Mouse (Mus musculus): ENCODE results near the gene Zfp280d. TPM values are rescaled to one million over a fixed set of nuclear protein-coding genes. Genes with fewer than 3 reads are reported as not detected.
"Not testable (repeated sequence)": the region's sequence is repeated elsewhere in the genome, so short reads cannot be mapped to it uniquely, and the experiment has no call there.

Zfp280d gene
- polyA plus RNA-seq, 1 experiment from 2014 or later: 62.3 TPM

DNA sequence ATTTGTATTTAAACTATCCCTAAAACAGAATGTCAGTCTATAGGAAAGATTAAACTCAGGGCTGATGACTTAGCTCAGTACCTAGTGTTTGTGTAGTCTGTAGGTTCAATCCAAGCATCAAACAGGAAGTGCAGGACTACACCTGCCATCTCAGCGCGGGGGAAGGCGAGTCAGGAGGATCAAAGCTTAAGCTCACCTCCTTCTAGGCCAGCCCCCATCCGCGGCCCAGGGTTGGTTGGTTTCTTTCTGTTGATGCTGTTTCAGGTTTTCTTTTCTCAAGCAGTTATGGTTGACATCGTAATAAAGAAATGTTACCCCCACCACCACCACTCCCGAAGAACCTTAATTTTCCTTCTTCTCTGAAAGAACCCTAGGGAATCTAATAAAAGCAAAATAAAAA is 111.1 kb downstream of the Zfp280d start:
- Histone ChIP-seq H3K9me3 (no peaks in the 10 kb centered on the region), H3K4me3 (replicated peaks) (no peak overlapping the region), H3K4me1 (no peaks in the 10 kb centered on the region), H3K36me3 (replicated peaks) (no peaks in the 10 kb centered on the region), H3K4me2 (no peak overlapping the region), H3K27me3 (no peaks in the 10 kb centered on the region), H3K9ac (no peak overlapping the region), H3K27ac (no peak overlapping the region)
- 83% methylated on average over 7 of the region's 7 CpGs for WGBS
- no peak for ATAC-seq (ENCODE audit: low FRiP score)

DNA sequence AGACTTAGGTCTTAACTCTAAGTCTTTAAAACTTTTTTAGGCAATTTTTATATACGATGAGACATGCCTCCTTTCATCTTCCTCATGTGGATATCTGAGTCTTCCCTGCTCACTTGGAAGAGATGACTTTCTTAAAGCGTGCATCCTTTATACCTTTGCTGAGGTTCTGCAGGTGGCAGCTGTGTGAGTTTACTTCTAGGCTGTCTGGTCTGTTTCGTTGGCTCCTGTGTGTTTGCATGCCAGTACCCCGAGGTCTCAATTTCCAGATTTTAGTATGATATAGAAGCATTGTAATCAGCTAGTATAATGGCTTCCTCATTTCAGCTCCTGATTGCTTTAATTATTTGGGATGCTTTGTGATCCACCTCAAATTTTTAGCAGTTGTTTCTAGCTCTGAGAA is 114.3 kb downstream of the Zfp280d start:
- H3K9me3 ChIP-seq: no peaks in the 10 kb centered on the region
- no peak overlapping the region for H3K4me3 ChIP-seq (replicated peaks)
- ATAC-seq (ENCODE audit: low FRiP score): no peak
- 94% methylated on average over 4 of the region's 4 CpGs for WGBS
- peaks cover 7% of the 10 kb centered on the region for H3K4me1 ChIP-seq
- H3K27ac ChIP-seq: no peak overlapping the region
- no peaks in the 10 kb centered on the region for H3K36me3 ChIP-seq (replicated peaks)
- no peak overlapping the region for H3K9ac ChIP-seq
- no peak overlapping the region for H3K4me2 ChIP-seq
- H3K27me3 ChIP-seq: no peaks in the 10 kb centered on the region

- 75% methylated on average over 14 of the region's 14 CpGs for WGBS
- peaks cover 11% of the 10 kb centered on the region for H3K4me1 ChIP-seq
- H3K36me3 ChIP-seq (replicated peaks): no peaks in the 10 kb centered on the region
- H3K27ac ChIP-seq: no peak overlapping the region
- ATAC-seq (ENCODE audit: low FRiP score): no peak
- H3K4me2 ChIP-seq: no peak overlapping the region
- H3K9ac ChIP-seq: no peak overlapping the region
- H3K9me3 ChIP-seq: no peaks in the 10 kb centered on the region
- H3K27me3 ChIP-seq: no peaks in the 10 kb centered on the region
- H3K4me3 ChIP-seq (replicated peaks): no peak overlapping the region
Observed at GRCm38 (mm10) chr9:72389431-72390002, 114.9 kb downstream of the Zfp280d start.

DNA sequence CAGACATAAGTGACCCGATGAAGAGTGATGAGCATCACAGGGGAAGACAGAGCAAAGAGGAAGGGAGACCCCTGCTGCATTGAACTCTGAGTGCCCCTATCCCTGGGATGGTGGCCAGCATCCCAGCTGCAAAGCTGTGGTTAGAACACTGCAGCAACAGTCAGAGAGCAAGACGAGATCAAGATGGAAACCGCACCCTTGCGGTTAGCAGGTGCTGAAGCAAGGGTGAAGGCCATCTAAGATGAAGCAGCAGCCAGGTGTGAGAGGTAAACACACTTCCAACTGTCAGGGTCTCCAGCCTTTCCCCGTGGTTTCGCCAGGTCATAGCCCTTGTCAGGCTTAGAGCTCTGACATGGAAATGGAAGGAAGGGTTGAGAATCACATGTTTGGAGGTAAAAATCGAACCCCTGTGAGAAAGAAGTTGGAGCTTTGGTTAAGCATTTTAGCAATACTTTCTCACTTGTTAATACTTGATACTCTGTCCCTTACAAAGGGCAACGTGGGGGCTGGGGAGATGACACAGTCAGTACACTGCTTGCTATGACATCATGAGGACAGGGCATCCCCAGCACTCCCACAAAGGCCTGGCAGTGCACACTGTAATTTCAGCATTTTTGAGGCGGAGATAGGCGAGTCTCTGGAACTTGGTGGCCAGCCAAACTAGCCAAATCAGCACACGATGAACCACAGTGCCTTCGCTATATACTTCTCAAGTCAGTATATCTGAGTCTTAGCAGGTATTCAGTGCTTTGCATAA is 115.8 kb downstream of the Zfp280d start:
- H3K4me2 ChIP-seq: no peak overlapping the region
- no peaks in the 10 kb centered on the region for H3K36me3 ChIP-seq (replicated peaks)
- H3K27ac ChIP-seq: no peak overlapping the region
- no peak for ATAC-seq (ENCODE audit: low FRiP score)
- 86% methylated on average over 12 of the region's 12 CpGs for WGBS
- H3K9me3 ChIP-seq: no peaks in the 10 kb centered on the region
- no peaks in the 10 kb centered on the region for H3K27me3 ChIP-seq
- H3K4me3 ChIP-seq (replicated peaks): no peak overlapping the region
- peaks cover 11% of the 10 kb centered on the region for H3K4me1 ChIP-seq
- H3K9ac ChIP-seq: no peak overlapping the region

DNA sequence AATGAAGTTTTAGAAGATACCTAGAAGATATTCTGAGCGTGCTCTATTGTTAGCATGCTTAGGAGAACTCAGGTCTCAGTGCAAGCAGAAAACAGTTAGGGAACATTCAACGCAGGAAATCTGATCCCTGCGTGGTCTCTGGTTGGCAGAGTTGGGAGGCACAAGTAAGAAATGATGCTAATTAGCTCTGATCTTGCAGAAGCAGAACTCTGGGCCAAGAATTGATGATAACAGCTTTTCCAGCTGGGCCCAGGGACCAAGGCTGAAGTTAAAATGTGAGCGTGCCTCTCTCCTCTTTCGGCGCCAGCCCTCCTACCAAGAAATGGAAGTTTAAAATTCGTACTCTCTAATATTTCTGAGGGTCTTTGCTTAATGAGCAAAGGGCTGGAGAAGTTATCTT is 118.0 kb downstream of the Zfp280d start:
- Histone ChIP-seq H3K27me3 (no peaks in the 10 kb centered on the region), H3K36me3 (replicated peaks) (no peaks in the 10 kb centered on the region), H3K4me3 (replicated peaks) (no peak overlapping the region), H3K4me2 (no peak overlapping the region), H3K9me3 (no peaks in the 10 kb centered on the region), H3K27ac (no peak overlapping the region), H3K9ac (no peak overlapping the region), H3K4me1 (peaks cover 11% of the 10 kb centered on the region)
- 76% methylated on average over 7 of the region's 7 CpGs for WGBS
- ATAC-seq (ENCODE audit: low FRiP score): no peak

- Histone ChIP-seq H3K4me3 (replicated peaks) (no peak overlapping the region), H3K27me3 (no peaks in the 10 kb centered on the region), H3K9me3 (no peaks in the 10 kb centered on the region), H3K4me2 (no peak overlapping the region), H3K27ac (no peak overlapping the region), H3K36me3 (replicated peaks) (no peaks in the 10 kb centered on the region), H3K4me1 (peaks cover 11% of the 10 kb centered on the region), H3K9ac (no peak overlapping the region)
- WGBS: 74% methylated on average over 15 of the region's 15 CpGs
- ATAC-seq (ENCODE audit: low FRiP score): no peak
Observed at GRCm38 (mm10) chr9:72393238-72393637, 118.6 kb downstream of the Zfp280d start.

GRCm38 (mm10) chr9:72393869-72394341 is 119.2 kb downstream of the Zfp280d start:
- Histone ChIP-seq H3K36me3 (replicated peaks) (no peaks in the 10 kb centered on the region), H3K4me3 (replicated peaks) (no peak overlapping the region), H3K4me2 (no peak overlapping the region), H3K27ac (no peak overlapping the region), H3K27me3 (no peaks in the 10 kb centered on the region), H3K9ac (no peak overlapping the region), H3K9me3 (no peaks in the 10 kb centered on the region), H3K4me1 (peaks cover 11% of the 10 kb centered on the region)
- 66% methylated on average over 8 of the region's 8 CpGs for WGBS
- ATAC-seq (ENCODE audit: low FRiP score): no peak

- no peak overlapping the region for H3K9ac ChIP-seq
- no peaks in the 10 kb centered on the region; the same call in 1 of the 2 replicates for H3K4me1 ChIP-seq
Observed at GRCm38 (mm10) chr9:72400121-72400520, 125.5 kb downstream of the Zfp280d start.

GRCm38 (mm10) chr9:72401769-72402168 is 127.1 kb downstream of the Zfp280d start:
- H3K27ac ChIP-seq; H3K4me1 ChIP-seq; H3K4me2 ChIP-seq; H3K9ac ChIP-seq; H3K9me3 ChIP-seq; H3K4me3 ChIP-seq (replicated peaks); H3K36me3 ChIP-seq (replicated peaks); H3K27me3 ChIP-seq; ATAC-seq (ENCODE audit: low FRiP score): not testable (repeated sequence)
- 77% methylated on average over 4 of the region's 4 CpGs for WGBS

More at GRCm38 (mm10) chr9:72400121-72400520, 125.5 kb downstream of the Zfp280d start:
- ATAC-seq (ENCODE audit: low FRiP score): no peak
- Histone ChIP-seq H3K4me3 (replicated peaks) (no peak overlapping the region), H3K4me2 (no peak overlapping the region), H3K36me3 (replicated peaks) (no peaks in the 10 kb centered on the region), H3K9me3 (no peaks in the 10 kb centered on the region), H3K27ac (no peak overlapping the region), H3K27me3 (0 out of 2 replicates have a peak, but pooled peaks cover 3% of the 10 kb centered on the region)
- WGBS: 25% methylated on average over 4 of the region's 4 CpGs

DNA sequence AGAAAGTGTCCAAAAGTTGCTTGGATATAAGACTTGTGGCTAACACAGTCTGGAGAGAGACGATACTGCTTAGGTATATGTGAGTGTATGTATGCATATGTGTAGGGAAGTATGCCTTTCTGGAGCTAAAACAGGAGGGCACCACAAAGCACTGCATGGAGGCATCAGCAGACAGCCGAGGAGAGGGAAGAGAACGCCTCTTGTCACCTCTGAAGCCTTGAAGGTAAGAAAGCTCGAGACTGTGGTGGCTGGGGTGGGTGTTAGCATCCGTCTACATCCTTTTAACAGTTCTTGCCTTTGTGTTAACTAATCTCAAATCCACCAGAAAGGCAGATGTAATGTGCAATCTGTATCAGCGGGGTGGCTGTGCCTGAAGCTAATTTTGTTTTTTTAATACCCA is 128.8 kb downstream of the Zfp280d start:
- no peak for ATAC-seq (ENCODE audit: low FRiP score)
- WGBS: 77% methylated on average over 6 of the region's 6 CpGs
- Histone ChIP-seq H3K9me3 (no peaks in the 10 kb centered on the region), H3K4me3 (replicated peaks) (no peak overlapping the region), H3K9ac (no peak overlapping the region), H3K4me1 (peaks cover 3% of the 10 kb centered on the region; the same call in 1 of the 2 replicates), H3K36me3 (replicated peaks) (no peaks in the 10 kb centered on the region), H3K27me3 (0 out of 2 replicates have a peak, but pooled peaks cover 3% of the 10 kb centered on the region), H3K4me2 (no peak overlapping the region), H3K27ac (no peak overlapping the region)

DNA sequence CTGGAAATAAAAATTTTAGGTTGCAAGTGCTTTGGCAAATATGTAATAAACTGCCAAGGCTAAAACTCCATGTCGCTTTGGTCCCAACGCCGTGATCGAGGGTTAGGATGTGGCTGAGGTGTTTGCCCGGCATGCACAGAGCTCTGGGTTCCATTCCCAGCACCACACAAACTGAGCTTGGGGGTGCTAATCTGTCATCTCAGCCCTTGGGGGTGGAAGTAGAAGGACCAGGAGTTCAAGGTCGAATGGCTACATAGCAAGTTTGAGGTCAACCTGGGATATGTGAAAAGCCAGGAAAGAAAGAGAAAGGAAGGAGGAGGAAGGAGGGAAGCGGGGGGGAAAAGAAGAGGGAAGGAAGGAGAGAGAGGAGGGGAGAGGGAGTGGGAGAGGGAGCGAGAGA is 129.8 kb downstream of the Zfp280d start:
- Histone ChIP-seq H3K9me3 (no peaks in the 10 kb centered on the region), H3K4me3 (replicated peaks) (no peak overlapping the region), H3K36me3 (replicated peaks) (no peaks in the 10 kb centered on the region), H3K4me2 (no peak overlapping the region), H3K9ac (no peak overlapping the region), H3K27ac (no peak overlapping the region), H3K4me1 (peaks cover 3% of the 10 kb centered on the region; the same call in 1 of the 2 replicates), H3K27me3 (0 out of 2 replicates have a peak, but pooled peaks cover 2% of the 10 kb centered on the region)
- ATAC-seq (ENCODE audit: low FRiP score): no peak
- WGBS: 89% methylated on average over 8 of the region's 8 CpGs

DNA sequence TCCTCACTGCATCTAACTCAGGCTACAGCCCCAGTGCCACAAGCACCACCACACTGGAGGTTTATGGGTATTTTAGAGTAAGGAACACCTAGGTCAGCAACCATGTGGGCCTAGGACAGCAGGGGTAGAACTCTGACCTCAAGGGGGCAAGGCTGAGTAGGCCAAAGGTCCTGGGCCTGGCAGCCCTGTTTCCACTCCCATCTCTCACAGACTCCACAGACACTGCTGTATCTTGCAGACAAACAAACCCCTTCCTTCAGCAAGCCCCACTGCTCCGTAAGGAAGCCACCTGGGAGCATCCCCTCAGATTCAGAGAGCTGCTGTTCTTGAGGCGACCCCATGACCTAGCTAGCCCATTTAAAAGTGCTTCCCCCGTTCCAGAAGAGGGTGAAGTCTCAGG is 130.3 kb downstream of the Zfp280d start:
- Histone ChIP-seq H3K4me2 (no peak overlapping the region), H3K27me3 (no peaks in the 10 kb centered on the region), H3K9me3 (no peaks in the 10 kb centered on the region), H3K36me3 (replicated peaks) (no peaks in the 10 kb centered on the region), H3K27ac (no peak overlapping the region), H3K4me1 (peaks cover 3% of the 10 kb centered on the region; the same call in 1 of the 2 replicates), H3K9ac (no peak overlapping the region), H3K4me3 (replicated peaks) (no peak overlapping the region)
- 83% methylated on average over 3 of the region's 3 CpGs for WGBS
- no peak for ATAC-seq (ENCODE audit: low FRiP score)

All from forebrain, embryonic 12.5 days (tissue).